Mouse (Mus musculus) cortical plate, adult 2 months (tissue): ENCODE measurements around the gene Uvrag.

ENCODE experiments used
- CTCF ChIP-seq: fragments of 200-500 bp; IDR thresholded peaks from 2 replicates; pipeline ENCODE4 v1.5.1; 2011; ENCODE audit warnings: mild to moderate bottlenecking, control low read depth, low read length; ENCODE audit not compliant: insufficient read depth; ENCODE audit errors: extremely low read depth
- POLR2A ChIP-seq: fragments of 200-500 bp; IDR thresholded peaks from 2 replicates; pipeline ENCODE4 v1.6.1; 2011; ENCODE audit warnings: mild to moderate bottlenecking, low read length, control low read depth; ENCODE audit not compliant: insufficient read depth; ENCODE audit errors: extremely low read depth

DNA sequence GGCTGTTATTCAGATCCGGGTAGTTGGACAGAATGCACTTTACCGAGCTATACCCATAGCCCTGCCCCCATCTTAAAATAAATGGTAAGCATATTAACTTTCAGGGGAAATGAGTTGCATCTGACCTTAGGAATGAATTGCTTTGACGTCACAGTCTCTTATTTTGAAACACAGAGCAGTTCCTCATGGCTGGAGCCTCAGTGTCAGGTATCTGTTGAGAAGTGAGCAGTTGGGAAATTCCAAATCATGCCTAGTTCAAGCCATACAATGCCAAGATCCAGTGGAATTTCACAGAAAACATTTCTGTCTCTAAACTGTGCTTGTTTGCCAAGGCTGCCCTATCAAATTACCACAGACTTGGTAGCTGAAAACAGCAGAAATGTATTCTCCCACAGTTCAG lies 2.3 kb upstream of the Uvrag start:
- no peak for TF ChIP-seq POLR2A
- TF ChIP-seq CTCF, result no peak
